Mouse (Mus musculus) kidney, embryonic 15.5 days (tissue): ENCODE results near the gene Tmem9. TPM values are rescaled to one million over a fixed set of nuclear protein-coding genes. Genes with fewer than 3 reads are reported as not detected.

Experiments used
- ATAC-seq: fragments of 200-750 bp; cut with Nextera tagmentation; replicated peaks from 2 replicates; pipeline ENCODE4 v1.8.0; 2017; ENCODE audit warnings: moderate TSS enrichment; ENCODE audit not compliant: low FRiP score
- H3K27ac ChIP-seq: fragments of 300-500 bp; sonication (generic); 2 replicates; pipeline ENCODE4 v1.5.1; 2015; ENCODE audit warnings: mild to moderate bottlenecking, inconsistent platforms
- H3K27me3 ChIP-seq: fragments of 300-500 bp; sonication (generic); 2 replicates; pipeline ENCODE4 v1.6.1; 2015; ENCODE audit warnings: inconsistent platforms
- H3K36me3 ChIP-seq: fragments of 300-500 bp; sonication (generic); 2 replicates; pipeline ENCODE4 v1.6.1; 2015; ENCODE audit warnings: inconsistent platforms
- H3K4me1 ChIP-seq: fragments of 300-500 bp; sonication (generic); 2 replicates; pipeline ENCODE4 v1.6.1; 2015; ENCODE audit warnings: inconsistent platforms
- H3K4me2 ChIP-seq: fragments of 300-500 bp; sonication (generic); 2 replicates; pipeline ENCODE4 v1.6.1; 2015; ENCODE audit warnings: moderate library complexity, mild to moderate bottlenecking, inconsistent platforms
- H3K4me3 ChIP-seq: fragments of 300-500 bp; sonication (generic); replicated peaks from 2 replicates; pipeline ENCODE4 v1.5.1; 2015; ENCODE audit warnings: mild to moderate bottlenecking, inconsistent platforms
- H3K9ac ChIP-seq: fragments of 300-500 bp; sonication (generic); 2 replicates; pipeline ENCODE4 v1.6.1; 2015; ENCODE audit warnings: mild to moderate bottlenecking, inconsistent platforms
- H3K9me3 ChIP-seq: fragments of 300-500 bp; sonication (generic); replicated peaks from 2 replicates; pipeline ENCODE4 v1.6.1; 2016; ENCODE audit warnings: inconsistent platforms
- WGBS: fragments of 180-500 bp; shearing (Covaris S2); methylation state at CpG from one replicate; pipeline ENCODE4 v1.1.7; 2015; ENCODE audit warnings: mixed read lengths; 5-methylcytosine and 5-hydroxymethylcytosine counted together
- polyA plus RNA-seq: library from polyadenylated mRNA; unstranded; fragments of >200 nt; fragmentation: Nextera tagmentation; extraction: Ambion mirVana; gene quantifications from 2 replicates; pipeline ENCODE4 v1.2.1, GENCODE M21; 2015

The Tmem9 gene
- polyA plus RNA-seq: 206 and 224 TPM in 2 replicates

DNA sequence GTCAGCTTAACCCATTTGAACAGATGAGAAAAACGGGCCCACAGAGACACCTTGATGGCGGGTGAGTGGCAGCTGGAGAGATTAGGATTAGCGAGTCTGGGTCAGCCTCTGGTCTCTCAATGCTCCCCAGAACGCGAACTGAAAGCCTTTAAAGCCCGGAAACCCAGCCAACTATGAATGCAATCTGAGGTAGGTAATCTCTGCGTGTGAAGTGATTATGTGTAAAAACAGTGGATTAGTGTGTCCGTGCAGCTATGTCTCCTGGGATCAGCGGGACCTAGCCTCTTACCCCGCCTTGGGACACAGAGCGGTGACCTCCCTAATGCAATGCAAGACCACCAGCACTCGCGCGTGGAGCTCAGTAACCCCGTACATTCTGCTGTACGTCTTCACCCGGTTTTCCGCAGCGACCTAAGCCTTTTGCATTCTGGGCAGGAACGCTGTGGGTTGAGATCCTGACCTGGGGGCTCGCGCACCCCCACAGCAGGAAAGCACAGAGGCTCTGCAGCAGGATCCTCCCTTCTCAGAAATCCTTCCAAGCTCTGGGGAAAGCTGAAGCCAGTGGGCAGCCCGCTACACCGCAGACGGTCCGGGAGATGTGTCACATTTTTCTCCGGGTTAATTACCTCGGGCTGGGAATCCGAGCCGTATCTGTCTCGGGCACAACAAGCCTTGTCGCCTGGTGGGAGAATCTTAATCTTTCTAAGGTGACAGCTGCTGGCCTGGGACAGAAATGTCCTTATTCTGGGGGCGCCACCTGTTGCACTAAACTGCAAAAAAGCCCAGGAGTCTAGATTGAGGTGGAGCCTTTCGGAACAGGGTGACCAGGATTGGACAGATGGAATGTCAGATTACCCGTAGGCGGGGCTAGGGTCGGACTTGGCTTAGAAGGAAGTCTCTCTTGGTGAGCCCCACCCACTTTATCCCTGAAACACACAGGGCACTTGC lies at the start of gene Tmem9:
Gene Tmem9 (plus strand): TSS at position 940 of the 948 bp plus-strand sequence.
- no peaks in the 10 kb centered on the region for H3K9me3 ChIP-seq
- peak within 1 kb of the TSS; percentile 87 for H3K4me2 ChIP-seq
- H3K4me1 ChIP-seq: peaks cover 19% of the 10 kb centered on the region
- peak within 1 kb of the TSS; percentile 55 for H3K4me3 ChIP-seq
- H3K9ac ChIP-seq: peak within 1 kb of the TSS; percentile 23
- 3% methylated on average over 37 of the region's 37 CpGs for WGBS
- ATAC-seq: peak; percentile 95
- peak within 1 kb of the TSS; percentile 66 for H3K27ac ChIP-seq
- peaks cover 11% of the 10 kb centered on the region for H3K27me3 ChIP-seq
- H3K36me3 ChIP-seq: no peaks in the 10 kb centered on the region

DNA sequence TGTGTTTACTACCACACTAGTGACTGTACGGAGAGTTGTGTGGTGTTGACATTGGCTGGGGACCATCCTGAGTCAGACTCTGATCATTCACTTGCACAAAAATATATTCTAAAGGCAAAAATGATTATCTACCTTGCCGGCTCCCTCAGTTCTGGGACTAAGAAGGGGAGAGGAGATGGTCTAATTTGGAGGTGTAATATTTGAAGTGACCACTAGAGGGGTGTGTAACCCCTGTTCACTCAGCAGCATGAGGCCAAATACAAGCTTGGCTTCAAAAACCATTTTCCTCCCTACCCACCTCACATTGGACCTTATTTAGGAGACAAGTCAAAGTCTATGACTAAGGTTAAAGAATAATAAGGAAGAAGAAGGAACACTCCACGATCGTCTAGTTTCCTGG lies 49.5 kb upstream of the Tmem9 start:
- H3K27ac ChIP-seq: no peak overlapping the region
- peak; percentile 41; the same call in 1 of the 2 replicates for ATAC-seq
- H3K36me3 ChIP-seq: no peaks in the 10 kb centered on the region
- no peak overlapping the region for H3K4me2 ChIP-seq
- 45% methylated on average over 4 of the region's 4 CpGs for WGBS
- H3K9me3 ChIP-seq: no peaks in the 10 kb centered on the region
- H3K27me3 ChIP-seq: peaks cover 16% of the 10 kb centered on the region; the same call in 1 of the 2 replicates
- H3K4me3 ChIP-seq: no peak overlapping the region
- no peak overlapping the region for H3K9ac ChIP-seq
- 0 out of 2 replicates have a peak, but pooled peaks cover 2% of the 10 kb centered on the region for H3K4me1 ChIP-seq

DNA sequence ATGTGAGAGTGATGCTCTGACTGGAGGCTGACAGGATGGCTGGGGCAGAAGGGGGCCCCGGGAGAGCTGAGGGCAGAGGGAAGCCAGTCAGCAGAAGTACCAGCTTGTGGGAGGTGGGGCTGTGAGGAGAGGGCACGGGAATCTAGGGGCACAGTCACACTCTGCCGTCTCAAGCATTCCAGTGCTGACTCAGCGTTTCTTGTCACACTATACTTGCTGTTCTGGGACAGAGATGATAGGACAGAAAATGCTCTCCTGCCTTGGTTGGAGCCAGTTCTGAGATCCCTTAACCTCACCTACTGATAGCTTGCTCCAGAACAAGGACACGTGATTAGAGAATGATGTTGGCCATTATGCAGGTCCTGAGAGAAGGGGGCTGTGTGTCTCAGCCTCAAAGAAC lies 44.8 kb upstream of the Tmem9 start:
- WGBS: 57% methylated on average over 5 of the region's 5 CpGs
- no peaks in the 10 kb centered on the region for H3K9me3 ChIP-seq
- no peak for ATAC-seq
- no peak overlapping the region for H3K27ac ChIP-seq
- H3K36me3 ChIP-seq: no peaks in the 10 kb centered on the region
- H3K4me2 ChIP-seq: no peak overlapping the region
- H3K4me1 ChIP-seq: 0 out of 2 replicates have a peak, but pooled peaks cover 7% of the 10 kb centered on the region
- no peak overlapping the region for H3K9ac ChIP-seq
- peaks cover 11% of the 10 kb centered on the region; the same call in 1 of the 2 replicates for H3K27me3 ChIP-seq
- H3K4me3 ChIP-seq: no peak overlapping the region

DNA sequence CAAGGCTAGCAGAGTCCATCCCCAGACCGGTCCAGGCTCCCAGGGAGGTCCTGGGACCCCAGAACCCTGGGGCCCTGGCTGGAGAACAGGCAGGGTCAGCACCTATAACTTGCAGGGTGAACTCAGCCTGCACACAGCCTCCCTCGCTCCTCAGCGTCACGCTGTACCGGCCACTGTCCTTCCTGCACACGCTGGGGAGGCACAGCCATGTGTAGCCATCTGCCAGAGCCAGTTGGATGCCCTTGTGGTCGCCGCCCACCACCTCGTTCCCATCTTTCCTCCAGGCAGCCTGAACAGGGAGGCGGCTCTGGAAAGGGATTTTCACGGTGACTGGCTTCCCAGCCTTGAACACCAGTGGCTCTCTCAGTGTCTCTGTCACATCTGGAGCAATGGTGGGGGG lies 43.4 kb upstream of the Tmem9 start:
- WGBS: 41% methylated on average over 11 of the region's 11 CpGs
- 0 out of 2 replicates have a peak, but pooled peaks cover 7% of the 10 kb centered on the region for H3K4me1 ChIP-seq
- no peaks in the 10 kb centered on the region for H3K9me3 ChIP-seq
- no peak overlapping the region for H3K27ac ChIP-seq
- H3K4me3 ChIP-seq: no peak overlapping the region
- H3K36me3 ChIP-seq: no peaks in the 10 kb centered on the region
- H3K9ac ChIP-seq: no peak overlapping the region
- peak; percentile 61; the same call in 1 of the 2 replicates for ATAC-seq
- peaks cover 9% of the 10 kb centered on the region; the same call in 1 of the 2 replicates for H3K27me3 ChIP-seq
- H3K4me2 ChIP-seq: no peak overlapping the region

DNA sequence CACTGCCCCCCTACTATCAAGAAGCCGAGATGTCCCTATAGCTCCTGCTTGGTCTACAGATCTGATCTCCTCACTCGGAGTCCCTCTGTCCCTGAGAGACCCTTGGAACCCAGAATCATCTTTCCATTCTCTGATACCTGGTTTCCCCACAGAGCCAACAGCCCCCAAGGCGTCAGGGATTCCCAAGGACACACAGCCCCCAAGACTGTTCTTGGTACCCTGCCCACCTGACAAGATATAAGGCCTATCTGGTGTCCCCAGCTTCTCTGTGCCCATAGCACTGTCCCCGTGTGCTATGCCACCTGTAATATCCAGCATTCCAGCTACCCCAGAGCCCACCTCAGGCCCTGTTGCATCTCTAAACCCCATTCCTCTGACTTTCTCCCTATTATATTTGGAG lies 40.2 kb upstream of the Tmem9 start:
- Histone ChIP-seq H3K4me1 (0 out of 2 replicates have a peak, but pooled peaks cover 7% of the 10 kb centered on the region), H3K4me3 (no peak overlapping the region), H3K4me2 (no peak overlapping the region), H3K36me3 (no peaks in the 10 kb centered on the region), H3K27ac (no peak overlapping the region), H3K9me3 (no peaks in the 10 kb centered on the region), H3K9ac (no peak overlapping the region), H3K27me3 (no peaks in the 10 kb centered on the region)
- no peak for ATAC-seq
- 77% methylated on average over 4 of the region's 4 CpGs for WGBS

DNA sequence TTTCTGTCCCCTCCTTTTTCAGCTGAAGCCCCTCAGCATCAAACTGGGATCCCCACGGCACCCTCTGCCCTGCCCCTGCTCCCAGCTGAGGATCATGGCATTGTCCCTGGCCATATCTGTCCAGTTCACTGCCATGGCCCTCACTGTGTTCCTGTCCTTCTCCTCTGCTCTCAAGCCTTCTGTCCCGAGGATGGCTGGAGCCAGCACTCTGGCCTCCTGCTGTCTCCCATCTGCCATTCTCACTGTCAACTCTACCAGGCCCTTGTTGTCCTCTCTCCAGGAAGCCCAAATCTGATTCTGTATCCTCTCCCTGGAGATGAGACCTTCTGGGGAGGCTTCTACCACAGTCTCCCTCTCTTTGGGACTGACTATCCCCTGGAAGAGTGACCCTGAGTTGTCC lies 37.5 kb upstream of the Tmem9 start:
- no peak overlapping the region for H3K4me2 ChIP-seq
- no peaks in the 10 kb centered on the region for H3K9me3 ChIP-seq
- ATAC-seq: no peak
- H3K27ac ChIP-seq: no peak overlapping the region
- no peak overlapping the region for H3K4me3 ChIP-seq
- 38% methylated on average over 2 of the region's 2 CpGs for WGBS
- no peaks in the 10 kb centered on the region for H3K27me3 ChIP-seq
- no peaks in the 10 kb centered on the region for H3K4me1 ChIP-seq
- no peak overlapping the region for H3K9ac ChIP-seq
- H3K36me3 ChIP-seq: no peaks in the 10 kb centered on the region

DNA sequence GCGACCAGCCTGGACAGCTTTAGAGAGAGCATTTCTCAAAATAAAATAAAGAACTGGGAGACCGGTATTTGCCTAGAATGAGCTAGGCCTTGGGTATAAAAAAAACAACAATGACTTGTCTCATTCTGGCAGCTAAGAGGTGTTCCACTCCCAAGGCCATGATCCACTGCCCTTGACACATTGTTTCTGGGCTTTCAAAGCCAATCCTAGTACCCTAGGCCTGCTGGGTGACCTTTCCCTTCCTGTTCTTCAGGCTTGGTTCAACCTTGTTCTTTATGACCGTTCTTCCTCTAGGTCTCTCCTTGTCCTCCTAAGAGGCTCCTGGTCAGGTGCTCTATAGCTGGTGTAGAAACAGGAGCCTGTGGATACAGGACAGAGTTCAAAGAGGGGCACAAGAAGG lies 35.4 kb upstream of the Tmem9 start:
- no peaks in the 10 kb centered on the region for H3K9me3 ChIP-seq
- no peak for ATAC-seq
- H3K4me2 ChIP-seq: no peak overlapping the region
- no peak overlapping the region for H3K27ac ChIP-seq
- 80% methylated on average over 3 of the region's 3 CpGs for WGBS
- H3K4me3 ChIP-seq: no peak overlapping the region
- H3K27me3 ChIP-seq: no peaks in the 10 kb centered on the region
- no peak overlapping the region for H3K9ac ChIP-seq
- H3K4me1 ChIP-seq: no peaks in the 10 kb centered on the region
- no peaks in the 10 kb centered on the region for H3K36me3 ChIP-seq

DNA sequence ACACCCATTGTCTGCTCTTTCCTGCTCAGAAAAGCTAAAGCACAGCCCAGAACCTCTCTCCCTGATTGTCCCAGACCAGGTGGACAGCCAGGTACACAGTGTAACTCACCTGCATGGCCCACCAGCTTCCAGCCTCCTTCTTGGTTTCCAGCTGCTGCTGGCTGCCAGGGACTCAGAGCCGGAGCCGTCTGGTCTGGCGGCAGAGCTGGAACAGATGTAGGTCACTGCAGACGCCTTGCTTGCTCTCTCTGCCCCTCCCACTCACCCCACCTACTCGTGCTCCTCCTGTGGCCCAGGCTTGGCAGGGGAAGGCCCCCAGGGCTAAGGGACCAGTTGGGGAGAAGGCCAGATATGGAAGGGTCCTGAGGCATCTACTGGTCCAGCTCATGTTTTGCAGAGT lies 23.8 kb upstream of the Tmem9 start:
- H3K9ac ChIP-seq: no peak overlapping the region
- 9% methylated on average over 5 of the region's 5 CpGs for WGBS
- H3K4me1 ChIP-seq: peaks cover 12% of the 10 kb centered on the region

GRCm38 (mm10) chr1:135989876-135990275 lies 18.1 kb upstream of the Tmem9 start:
- no peak overlapping the region for H3K4me3 ChIP-seq
- no peaks in the 10 kb centered on the region for H3K36me3 ChIP-seq
- no peaks in the 10 kb centered on the region for H3K9me3 ChIP-seq
- no peak overlapping the region for H3K27ac ChIP-seq
- H3K9ac ChIP-seq: no peak overlapping the region
- ATAC-seq: no peak
- H3K27me3 ChIP-seq: no peaks in the 10 kb centered on the region
- no peaks in the 10 kb centered on the region for H3K4me1 ChIP-seq
- no peak overlapping the region for H3K4me2 ChIP-seq

More for the DNA sequence above, 23.8 kb upstream of the Tmem9 start:
- ATAC-seq: 0 out of 2 replicates have a peak, but pooled peaks have one; percentile 18
- Histone ChIP-seq H3K4me2 (no peak overlapping the region), H3K27me3 (no peaks in the 10 kb centered on the region), H3K27ac (no peak overlapping the region), H3K9me3 (no peaks in the 10 kb centered on the region), H3K36me3 (no peaks in the 10 kb centered on the region), H3K4me3 (no peak overlapping the region)

DNA sequence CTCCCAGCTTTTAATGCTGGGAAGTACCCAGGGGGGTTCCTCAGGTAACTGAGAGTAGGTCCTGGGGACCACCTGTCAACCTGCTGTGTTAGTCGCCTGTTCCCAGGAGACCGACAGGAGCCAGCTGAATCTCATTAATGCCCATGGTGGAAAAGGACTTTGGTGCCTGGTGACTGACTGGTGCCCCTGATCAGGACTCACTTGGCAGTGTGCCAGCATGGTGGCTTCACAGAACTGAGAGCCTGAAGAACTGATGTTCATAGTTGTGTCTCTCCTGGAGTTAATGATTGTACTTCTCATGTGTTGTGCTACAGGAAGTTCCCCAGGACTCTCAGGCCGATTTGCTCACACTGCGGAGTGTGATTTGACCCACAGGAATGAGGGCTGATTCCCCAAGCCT lies 14.5 kb upstream of the Tmem9 start:
- no peak for ATAC-seq
- no peak overlapping the region for H3K4me2 ChIP-seq
- no peaks in the 10 kb centered on the region for H3K9me3 ChIP-seq
- H3K27me3 ChIP-seq: no peaks in the 10 kb centered on the region
- no peak overlapping the region for H3K4me3 ChIP-seq
- H3K27ac ChIP-seq: no peak overlapping the region
- 71% methylated on average over 4 of the region's 4 CpGs for WGBS
- no peaks in the 10 kb centered on the region for H3K4me1 ChIP-seq
- H3K36me3 ChIP-seq: no peaks in the 10 kb centered on the region
- H3K9ac ChIP-seq: no peak overlapping the region

- Histone ChIP-seq H3K4me1 (no peaks in the 10 kb centered on the region), H3K36me3 (no peaks in the 10 kb centered on the region), H3K4me3 (no peak overlapping the region), H3K9ac (no peak overlapping the region), H3K27ac (no peak overlapping the region), H3K27me3 (no peaks in the 10 kb centered on the region), H3K9me3 (no peaks in the 10 kb centered on the region), H3K4me2 (no peak overlapping the region)
- 48% methylated on average over 7 of the region's 7 CpGs for WGBS
- no peak for ATAC-seq
These were observed 10.4 kb upstream of the Tmem9 start for GRCm38 (mm10) chr1:135997537-135997936.

- H3K27me3 ChIP-seq: no peaks in the 10 kb centered on the region
- no peaks in the 10 kb centered on the region for H3K36me3 ChIP-seq
- ATAC-seq: no peak
- no peak overlapping the region for H3K9ac ChIP-seq
- 64% methylated on average over 8 of the region's 8 CpGs for WGBS
- H3K4me2 ChIP-seq: no peak overlapping the region
- H3K4me1 ChIP-seq: no peaks in the 10 kb centered on the region
- H3K27ac ChIP-seq: no peak overlapping the region
- no peaks in the 10 kb centered on the region for H3K9me3 ChIP-seq
- no peak overlapping the region for H3K4me3 ChIP-seq
These were observed 8.1 kb upstream of the Tmem9 start for GRCm38 (mm10) chr1:135999720-136000287.
